Mouse (Mus musculus) kidney, embryonic 15.5 days (tissue): ENCODE data around the gene Lrrc74a. TPM values are rescaled to one million over a fixed set of nuclear protein-coding genes. Genes with fewer than 3 reads are reported as not detected.

Experiments used
- ATAC-seq: fragments of 200-750 bp; cut with Nextera tagmentation; replicated peaks from 2 replicates; pipeline ENCODE4 v1.8.0; 2017; ENCODE audit warnings: moderate TSS enrichment; ENCODE audit not compliant: low FRiP score
- H3K27ac ChIP-seq: fragments of 300-500 bp; sonication (generic); 2 replicates; pipeline ENCODE4 v1.5.1; 2015; ENCODE audit warnings: mild to moderate bottlenecking, inconsistent platforms
- H3K27me3 ChIP-seq: fragments of 300-500 bp; sonication (generic); 2 replicates; pipeline ENCODE4 v1.6.1; 2015; ENCODE audit warnings: inconsistent platforms
- H3K36me3 ChIP-seq: fragments of 300-500 bp; sonication (generic); 2 replicates; pipeline ENCODE4 v1.6.1; 2015; ENCODE audit warnings: inconsistent platforms
- H3K4me1 ChIP-seq: fragments of 300-500 bp; sonication (generic); 2 replicates; pipeline ENCODE4 v1.6.1; 2015; ENCODE audit warnings: inconsistent platforms
- H3K4me2 ChIP-seq: fragments of 300-500 bp; sonication (generic); 2 replicates; pipeline ENCODE4 v1.6.1; 2015; ENCODE audit warnings: moderate library complexity, mild to moderate bottlenecking, inconsistent platforms
- H3K4me3 ChIP-seq: fragments of 300-500 bp; sonication (generic); replicated peaks from 2 replicates; pipeline ENCODE4 v1.5.1; 2015; ENCODE audit warnings: mild to moderate bottlenecking, inconsistent platforms
- H3K9ac ChIP-seq: fragments of 300-500 bp; sonication (generic); 2 replicates; pipeline ENCODE4 v1.6.1; 2015; ENCODE audit warnings: mild to moderate bottlenecking, inconsistent platforms
- H3K9me3 ChIP-seq: fragments of 300-500 bp; sonication (generic); replicated peaks from 2 replicates; pipeline ENCODE4 v1.6.1; 2016; ENCODE audit warnings: inconsistent platforms
- WGBS: fragments of 180-500 bp; shearing (Covaris S2); methylation state at CpG from one replicate; pipeline ENCODE4 v1.1.7; 2015; ENCODE audit warnings: mixed read lengths; 5-methylcytosine and 5-hydroxymethylcytosine counted together
- polyA plus RNA-seq: library from polyadenylated mRNA; unstranded; fragments of >200 nt; fragmentation: Nextera tagmentation; extraction: Ambion mirVana; gene quantifications from 2 replicates; pipeline ENCODE4 v1.2.1, GENCODE M21; 2015

The Lrrc74a gene
- polyA plus RNA-seq, result not detected in 2 replicates

GRCm38 (mm10) chr12:86734319-86734810 is at the start of gene Lrrc74a:
Gene Lrrc74a, plus strand, starts transcription at chr12:86734369.
- Histone ChIP-seq H3K4me1 (no peaks in the 10 kb centered on the region), H3K4me2 (no peak within 1 kb of the TSS), H3K27ac (no peak within 1 kb of the TSS), H3K4me3 (no peak within 1 kb of the TSS), H3K9me3 (no peaks in the 10 kb centered on the region), H3K36me3 (no peaks in the 10 kb centered on the region), H3K27me3 (no peaks in the 10 kb centered on the region), H3K9ac (no peak within 1 kb of the TSS)
- WGBS, result 83% methylated on average over 8 of the region's 8 CpGs
- ATAC-seq, result no peak

DNA sequence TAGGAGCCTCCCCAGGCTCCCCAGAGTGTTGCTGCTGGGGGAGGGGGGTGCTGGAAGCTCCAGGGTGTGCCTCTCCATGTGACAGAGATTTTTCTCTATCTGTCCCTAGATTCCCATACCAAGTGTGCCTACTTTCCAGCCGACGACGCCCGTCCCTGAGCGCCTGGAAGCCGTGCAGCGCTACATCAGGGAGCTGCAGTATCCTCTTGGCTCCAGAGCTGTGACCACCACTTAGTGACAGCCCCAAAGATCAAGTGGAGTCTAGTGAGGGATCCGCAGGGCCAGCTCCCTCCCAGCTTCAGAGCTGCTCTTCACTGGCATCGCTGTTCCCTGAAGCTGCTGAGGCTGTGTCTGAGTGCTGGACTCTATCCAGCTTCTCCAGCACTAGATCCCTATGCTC is 48.9 kb upstream of the Lrrc74a start:
- 74% methylated on average over 9 of the region's 9 CpGs for WGBS
- Histone ChIP-seq H3K9ac (no peak overlapping the region), H3K27ac (no peak overlapping the region), H3K4me3 (no peak overlapping the region), H3K4me2 (no peak overlapping the region), H3K4me1 (peaks cover 26% of the 10 kb centered on the region), H3K36me3 (peaks cover 6% of the 10 kb centered on the region; the same call in 1 of the 2 replicates), H3K9me3 (no peaks in the 10 kb centered on the region), H3K27me3 (no peaks in the 10 kb centered on the region)
- no peak for ATAC-seq

- Histone ChIP-seq H3K27me3 (no peaks in the 10 kb centered on the region), H3K36me3 (peaks cover 6% of the 10 kb centered on the region; the same call in 1 of the 2 replicates), H3K4me1 (peaks cover 31% of the 10 kb centered on the region), H3K9me3 (no peaks in the 10 kb centered on the region), H3K9ac (no peak overlapping the region), H3K27ac (peak overlapping the region; percentile 74), H3K4me3 (no peak overlapping the region), H3K4me2 (no peak overlapping the region)
- 65% methylated on average over 13 of the region's 13 CpGs for WGBS
- ATAC-seq, result no peak
These were observed 47.4 kb upstream of the Lrrc74a start for GRCm38 (mm10) chr12:86686551-86687330.

DNA sequence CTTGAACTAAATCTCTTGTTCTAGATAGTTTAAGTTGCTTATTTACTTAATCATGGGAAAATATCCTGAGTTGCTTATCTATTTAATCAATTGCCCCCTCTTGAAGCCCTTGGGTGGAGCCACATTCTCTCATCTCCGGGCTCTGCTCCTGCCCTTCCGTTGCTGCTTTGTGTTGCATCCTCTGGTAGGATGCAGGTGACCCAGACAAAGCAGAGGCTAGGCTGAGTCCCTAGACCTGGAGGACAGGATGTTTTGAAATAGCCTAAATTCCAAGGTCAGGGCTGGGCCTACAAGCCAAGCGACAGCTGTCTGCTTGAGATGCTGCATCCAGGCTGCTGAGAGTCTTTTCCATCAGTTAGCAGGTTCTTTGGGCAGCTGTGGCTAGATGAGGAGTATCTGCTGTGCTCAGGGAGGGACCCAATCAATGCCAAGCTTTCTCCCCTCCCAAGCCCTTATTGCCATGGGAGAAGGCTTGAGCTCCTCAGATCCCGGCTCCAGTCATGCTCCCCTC is 46.7 kb upstream of the Lrrc74a start:
- Histone ChIP-seq H3K4me1 (peaks cover 35% of the 10 kb centered on the region), H3K27me3 (no peaks in the 10 kb centered on the region), H3K9ac (no peak overlapping the region), H3K4me2 (no peak overlapping the region), H3K27ac (peak overlapping the region; percentile 74), H3K36me3 (peaks cover 6% of the 10 kb centered on the region; the same call in 1 of the 2 replicates), H3K9me3 (no peaks in the 10 kb centered on the region), H3K4me3 (no peak overlapping the region)
- WGBS, result 68% methylated on average over 4 of the region's 4 CpGs
- peak; percentile 9; the same call in 1 of the 2 replicates for ATAC-seq

DNA sequence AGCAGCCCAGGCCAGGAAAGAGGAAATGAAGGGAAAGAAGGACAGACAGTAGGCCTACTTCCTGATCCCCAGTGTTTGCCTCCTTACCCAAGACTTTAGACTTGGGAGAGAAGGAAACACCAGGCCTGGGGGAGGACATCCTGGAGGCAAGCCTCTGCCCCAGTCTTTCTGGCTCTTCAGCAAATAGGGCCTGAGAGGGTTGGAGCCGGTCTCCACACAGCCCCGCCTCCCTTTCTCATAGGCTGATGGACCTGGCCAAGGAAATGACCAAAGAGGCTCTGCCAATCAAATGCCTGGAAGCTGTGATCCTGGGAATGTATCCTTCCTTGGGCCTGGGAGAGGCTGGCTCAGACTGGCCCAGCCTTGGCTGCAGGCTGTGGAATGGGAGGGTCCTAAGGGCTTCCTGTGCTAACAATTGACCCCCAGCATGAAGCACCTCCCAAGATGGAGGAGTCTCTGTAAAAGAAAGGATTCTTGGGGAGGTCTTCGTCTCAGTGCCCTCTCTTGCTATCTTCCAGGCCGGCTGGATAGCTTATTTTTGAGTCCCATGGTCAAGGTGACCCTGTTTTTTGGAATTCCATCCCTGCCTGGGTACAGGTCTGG is 46.1 kb upstream of the Lrrc74a start:
- 78% methylated on average over 4 of the region's 4 CpGs for WGBS

DNA sequence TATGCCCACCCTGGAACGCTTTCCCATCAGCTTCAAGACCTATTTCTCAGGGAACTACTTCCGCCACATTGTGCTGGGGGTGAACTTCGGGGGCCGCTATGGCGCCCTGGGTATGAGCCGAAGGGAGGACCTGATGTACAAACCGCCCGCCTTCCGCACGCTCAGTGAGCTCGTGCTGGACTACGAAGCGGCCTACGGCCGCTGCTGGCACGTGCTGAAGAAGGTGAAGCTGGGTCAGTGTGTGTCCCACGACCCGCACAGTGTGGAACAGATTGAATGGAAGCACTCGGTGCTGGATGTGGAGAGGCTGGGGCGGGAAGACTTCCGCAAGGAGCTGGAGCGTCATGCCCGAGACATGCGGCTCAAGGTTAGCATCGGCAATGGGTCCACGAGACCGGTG is 45.3 kb upstream of the Lrrc74a start:
- H3K36me3 ChIP-seq, result peaks cover 6% of the 10 kb centered on the region; the same call in 1 of the 2 replicates
- H3K27ac ChIP-seq, result no peak overlapping the region
- H3K9ac ChIP-seq, result no peak overlapping the region
- ATAC-seq, result no peak
- H3K27me3 ChIP-seq, result no peaks in the 10 kb centered on the region
- H3K4me2 ChIP-seq, result no peak overlapping the region
- H3K4me1 ChIP-seq, result peaks cover 46% of the 10 kb centered on the region
- H3K9me3 ChIP-seq, result no peaks in the 10 kb centered on the region
- H3K4me3 ChIP-seq, result no peak overlapping the region
- WGBS, result 97% methylated on average over 27 of the region's 27 CpGs

More for the DNA sequence above, 46.1 kb upstream of the Lrrc74a start:
- H3K36me3 ChIP-seq, result peaks cover 6% of the 10 kb centered on the region; the same call in 1 of the 2 replicates
- H3K9ac ChIP-seq, result no peak overlapping the region
- no peaks in the 10 kb centered on the region for H3K27me3 ChIP-seq
- peak overlapping the region; percentile 74 for H3K27ac ChIP-seq
- H3K4me2 ChIP-seq, result no peak overlapping the region
- H3K4me1 ChIP-seq, result peaks cover 40% of the 10 kb centered on the region
- no peak overlapping the region for H3K4me3 ChIP-seq
- H3K9me3 ChIP-seq, result no peaks in the 10 kb centered on the region
- ATAC-seq, result peak; percentile 53; the same call in 1 of the 2 replicates

DNA sequence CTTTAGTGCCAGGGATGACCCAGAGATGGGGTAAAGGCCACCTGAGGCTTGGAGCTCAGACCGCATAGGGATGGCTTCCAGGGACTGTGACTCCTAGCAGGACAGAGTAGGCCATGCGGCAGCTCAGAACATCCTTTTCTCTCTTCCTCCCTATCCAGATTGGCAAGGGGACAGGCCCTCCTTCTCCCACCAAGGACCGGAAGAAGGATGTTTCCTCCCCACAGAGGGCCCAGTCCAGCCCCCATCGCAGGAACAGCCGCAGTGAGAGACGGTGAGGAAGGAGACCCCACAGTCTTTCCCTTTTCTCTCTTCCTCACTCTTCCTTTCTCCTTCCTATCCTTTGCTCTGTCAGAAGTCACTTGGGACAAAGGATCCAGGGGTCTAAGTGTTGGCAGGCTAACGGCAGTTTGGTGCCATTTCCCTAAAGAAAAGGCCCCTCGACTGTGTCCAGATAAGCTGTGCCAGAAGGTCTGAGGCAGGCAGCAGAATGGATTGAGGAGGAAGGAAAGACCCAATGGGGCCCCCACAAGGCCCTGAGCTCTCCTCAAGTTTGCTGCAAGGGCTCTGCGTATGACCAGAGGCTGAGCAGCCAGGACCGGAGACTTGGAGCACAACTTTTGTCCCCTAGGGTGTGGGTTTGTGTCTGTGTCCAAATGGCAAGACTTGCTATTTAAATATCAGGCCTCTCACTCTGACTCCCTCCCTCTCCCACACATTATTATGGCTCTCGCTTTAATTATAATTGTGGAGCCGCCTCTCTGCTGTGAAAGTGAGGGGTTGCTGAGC is 43.3 kb upstream of the Lrrc74a start:
- ATAC-seq, result no peak
- H3K9me3 ChIP-seq, result no peaks in the 10 kb centered on the region
- H3K4me3 ChIP-seq, result no peak overlapping the region
- H3K27ac ChIP-seq, result peak overlapping the region; percentile 41; the same call in 1 of the 2 replicates
- H3K4me2 ChIP-seq, result no peak overlapping the region
- WGBS, result 67% methylated on average over 12 of the region's 12 CpGs
- no peak overlapping the region for H3K9ac ChIP-seq
- peaks cover 46% of the 10 kb centered on the region for H3K4me1 ChIP-seq
- peaks cover 6% of the 10 kb centered on the region; the same call in 1 of the 2 replicates for H3K36me3 ChIP-seq
- H3K27me3 ChIP-seq, result no peaks in the 10 kb centered on the region

DNA sequence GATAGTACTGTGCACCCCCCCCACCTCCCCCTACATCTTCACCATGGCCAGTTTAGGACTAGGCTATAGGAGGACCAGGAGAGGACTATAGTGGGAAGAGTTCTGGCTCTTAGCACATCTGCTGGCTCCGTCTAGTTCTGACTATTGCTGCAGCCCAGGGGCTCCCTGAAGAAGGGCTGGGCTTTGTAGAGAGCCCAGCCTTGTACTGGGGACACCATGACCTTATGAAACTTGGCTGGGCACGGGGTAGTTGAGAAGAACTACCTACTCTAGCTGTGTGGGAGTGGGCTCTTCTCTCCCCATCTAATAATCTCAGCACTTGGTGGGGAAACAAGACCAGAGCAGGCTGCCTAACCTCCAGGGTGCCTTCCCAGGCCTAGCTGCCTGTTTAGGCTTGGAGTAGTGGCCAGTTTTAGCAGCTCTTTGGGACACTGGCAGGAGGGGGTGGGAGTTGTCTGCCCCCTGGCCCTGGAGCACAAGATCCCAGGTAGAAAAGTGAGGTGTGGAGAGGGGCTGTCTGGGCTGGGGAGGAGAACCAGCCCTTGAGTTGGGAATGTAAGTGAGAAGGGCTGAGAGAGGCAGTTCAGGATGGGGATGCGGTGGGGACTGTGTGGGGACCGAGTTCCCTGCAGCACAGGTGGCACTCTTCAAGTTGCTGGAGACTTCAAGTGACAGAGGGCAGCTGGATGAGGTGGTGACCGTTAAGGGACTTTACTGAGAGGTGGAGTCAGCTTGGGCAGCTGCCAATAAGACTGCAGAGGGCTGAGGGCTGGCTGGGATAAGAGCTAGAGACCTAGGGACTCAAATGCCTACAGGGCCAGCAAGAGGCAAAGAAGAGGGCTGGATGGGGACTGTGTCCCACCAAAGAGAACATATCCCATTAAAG is 41.5 kb upstream of the Lrrc74a start:
- peak overlapping the region; percentile 63 for H3K27ac ChIP-seq
- peak; percentile 74 for ATAC-seq
- no peak overlapping the region for H3K4me3 ChIP-seq
- peaks cover 6% of the 10 kb centered on the region; the same call in 1 of the 2 replicates for H3K36me3 ChIP-seq
- H3K9ac ChIP-seq, result no peak overlapping the region
- 32% methylated on average over 5 of the region's 5 CpGs for WGBS
- H3K27me3 ChIP-seq, result no peaks in the 10 kb centered on the region
- no peaks in the 10 kb centered on the region for H3K9me3 ChIP-seq
- peaks cover 34% of the 10 kb centered on the region for H3K4me1 ChIP-seq
- H3K4me2 ChIP-seq, result no peak overlapping the region

GRCm38 (mm10) chr12:86693389-86693788 is 40.8 kb upstream of the Lrrc74a start:
- Histone ChIP-seq H3K4me1 (peaks cover 31% of the 10 kb centered on the region), H3K4me3 (no peak overlapping the region), H3K4me2 (no peak overlapping the region), H3K36me3 (peaks cover 3% of the 10 kb centered on the region; the same call in 1 of the 2 replicates), H3K27ac (peak overlapping the region; percentile 63; the same call in 1 of the 2 replicates), H3K9ac (no peak overlapping the region), H3K27me3 (no peaks in the 10 kb centered on the region), H3K9me3 (no peaks in the 10 kb centered on the region)
- no peak for ATAC-seq

DNA sequence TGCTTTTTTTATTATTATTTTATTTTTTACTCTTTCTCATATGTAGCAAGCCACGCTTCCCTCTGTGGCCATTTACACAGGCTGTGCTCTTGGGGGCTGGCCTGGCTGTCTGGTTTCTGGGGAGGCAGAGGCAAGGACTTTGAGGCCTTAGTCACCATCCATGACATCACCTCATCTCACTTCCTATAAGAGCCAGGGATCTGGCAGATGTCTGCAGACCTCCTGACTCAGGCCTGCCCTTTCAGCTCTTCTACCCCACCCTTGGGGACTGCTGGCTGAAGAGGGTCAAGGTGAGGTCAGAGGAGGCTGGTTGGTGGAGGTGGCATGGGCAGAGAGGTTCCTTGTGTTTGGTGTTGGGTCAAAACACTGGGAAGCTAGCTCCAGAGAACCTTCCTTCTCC is 39.7 kb upstream of the Lrrc74a start:
- Histone ChIP-seq H3K4me1 (peaks cover 31% of the 10 kb centered on the region), H3K27me3 (no peaks in the 10 kb centered on the region), H3K4me2 (no peak overlapping the region), H3K27ac (no peak overlapping the region), H3K4me3 (no peak overlapping the region), H3K36me3 (no peaks in the 10 kb centered on the region), H3K9me3 (no peaks in the 10 kb centered on the region), H3K9ac (no peak overlapping the region)
- no peak for ATAC-seq
- 89% methylated on average over 1 of the region's 1 CpGs for WGBS

DNA sequence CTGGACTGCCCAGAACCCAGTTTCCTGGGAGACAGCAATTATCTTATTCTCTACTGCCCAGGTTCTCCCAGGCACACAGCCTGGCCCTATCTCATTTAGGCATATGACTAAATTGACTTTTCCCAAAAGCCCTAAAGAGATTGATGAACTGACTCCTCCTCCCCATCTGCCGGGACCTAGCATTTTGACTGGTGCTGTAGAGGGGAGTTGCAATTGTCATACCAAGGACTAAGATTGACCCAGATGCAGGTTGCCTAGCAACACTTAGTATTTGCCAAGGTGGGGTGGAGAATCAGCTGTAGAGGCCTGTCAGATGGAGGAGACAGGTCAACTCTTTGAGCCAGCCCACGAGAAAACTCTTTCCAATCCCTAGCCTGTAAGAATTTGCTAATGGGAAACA is 36.2 kb upstream of the Lrrc74a start:
- no peaks in the 10 kb centered on the region for H3K9me3 ChIP-seq
- H3K27ac ChIP-seq, result no peak overlapping the region
- peaks cover 14% of the 10 kb centered on the region for H3K4me1 ChIP-seq
- no peak overlapping the region for H3K4me2 ChIP-seq
- ATAC-seq, result no peak
- H3K9ac ChIP-seq, result no peak overlapping the region
- no peaks in the 10 kb centered on the region for H3K36me3 ChIP-seq
- 80% methylated on average over 2 of the region's 2 CpGs for WGBS
- H3K4me3 ChIP-seq, result no peak overlapping the region
- H3K27me3 ChIP-seq, result no peaks in the 10 kb centered on the region
